Mouse (Mus musculus): ENCODE data around the gene Nr1i3. TPM values are rescaled to one million over a fixed set of nuclear protein-coding genes. Genes with fewer than 3 reads are reported as not detected.

The Nr1i3 gene
- 0.15 and 0.21 TPM in 2 replicates for polyA plus RNA-seq (2014; fragmentation: Nextera tagmentation; extraction: Ambion mirVana)

DNA sequence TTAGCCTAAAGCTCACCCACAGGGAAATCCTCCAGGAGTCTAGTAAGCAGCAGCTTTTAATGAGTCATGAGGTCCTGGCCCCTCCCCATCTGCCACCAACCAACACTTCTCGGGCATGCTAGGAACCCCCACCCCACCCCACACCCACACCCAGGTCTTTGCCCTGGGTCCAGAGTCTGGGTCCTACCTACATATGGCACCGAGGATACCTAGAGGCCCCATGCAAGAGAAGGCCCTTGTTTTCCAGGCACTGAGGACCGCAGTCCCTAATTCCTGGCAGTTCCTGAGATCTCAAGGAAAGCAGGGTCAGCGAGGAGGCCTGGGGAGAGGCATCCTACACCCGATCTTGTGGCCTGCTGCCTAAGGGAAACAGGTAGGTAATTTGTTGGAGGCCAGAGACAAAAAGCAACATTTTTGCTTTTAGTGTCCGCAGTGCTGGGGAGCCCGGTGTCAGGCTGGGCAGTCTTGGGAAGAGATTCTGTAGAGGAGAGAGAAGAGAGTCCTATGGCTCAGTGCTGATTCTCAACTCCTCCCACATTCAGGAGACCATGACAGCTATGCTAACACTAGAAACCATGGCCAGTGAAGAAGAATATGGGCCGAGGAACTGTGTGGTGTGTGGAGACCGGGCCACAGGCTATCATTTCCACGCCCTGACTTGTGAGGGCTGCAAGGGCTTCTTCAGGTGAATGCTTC is at the start of gene Nr1i3:
Gene Nr1i3 (plus strand): TSS at position 170 of the 696 bp plus-strand sequence.
- no peak within 1 kb of the TSS for H3K4me3 ChIP-seq (ENCODE audit: low read depth, low read length)
- H3K9ac ChIP-seq (ENCODE audit: low read length): no peak within 1 kb of the TSS
- no peaks in the 10 kb centered on the region for H3K4me1 ChIP-seq (ENCODE audit: control insufficient read depth, insufficient read depth, low read length)
- no peak within 1 kb of the TSS for H3K4me2 ChIP-seq (ENCODE audit: low read depth, severe bottlenecking)
- no peaks in the 10 kb centered on the region for H3K9me3 ChIP-seq (ENCODE audit: control insufficient read depth, low read length)
- no peaks in the 10 kb centered on the region for H3K27me3 ChIP-seq (ENCODE audit: control insufficient read depth, insufficient read depth, low read length)
- DNase-seq (ENCODE audit: low spot score) (no peak), ATAC-seq (ENCODE audit: insufficient number of reproducible peaks, low FRiP score, low TSS enrichment, low read depth) (no peak)
- H3K36me3 ChIP-seq (ENCODE audit: control insufficient read depth, insufficient read depth, low read length): no peaks in the 10 kb centered on the region; the same call in 1 of the 2 replicates
- WGBS: 78% methylated on average over 10 of the region's 10 CpGs
- no peak within 1 kb of the TSS for H3K27ac ChIP-seq (replicated peaks; ENCODE audit: low read depth, low read length)

DNA sequence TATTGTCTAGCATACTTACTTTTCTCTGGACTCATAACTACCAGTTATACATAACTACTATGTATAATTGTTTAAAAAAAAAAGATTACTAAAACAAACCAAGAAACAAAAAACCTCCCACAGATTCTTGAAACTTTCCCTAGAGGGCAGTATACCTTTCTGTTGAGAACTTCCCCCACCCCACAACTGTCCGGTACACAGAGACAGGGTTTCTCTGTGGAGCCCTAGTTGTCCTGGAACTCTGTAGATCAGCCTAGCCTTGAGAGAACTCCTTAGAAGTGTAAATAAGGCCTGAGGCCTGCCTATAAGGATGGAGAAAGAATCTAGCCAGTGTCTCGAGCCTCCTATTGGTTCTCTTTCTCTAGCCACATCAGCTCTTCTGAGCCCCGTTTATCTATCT is 49.5 kb upstream of the Nr1i3 start:
- no peaks in the 10 kb centered on the region for H3K4me1 ChIP-seq (ENCODE audit: control insufficient read depth, insufficient read depth, low read length)
- H3K27ac ChIP-seq (replicated peaks; ENCODE audit: low read depth, low read length): no peak overlapping the region
- H3K9me3 ChIP-seq (ENCODE audit: control insufficient read depth, low read length): no peaks in the 10 kb centered on the region
- DNase-seq (ENCODE audit: low spot score): no peak
- no peak overlapping the region for H3K4me2 ChIP-seq (ENCODE audit: low read depth, severe bottlenecking)
- no peak overlapping the region for H3K9ac ChIP-seq (ENCODE audit: low read length)
- H3K27me3 ChIP-seq (ENCODE audit: control insufficient read depth, insufficient read depth, low read length): peaks cover 9% of the 10 kb centered on the region; the same call in 1 of the 2 replicates
- no peak for ATAC-seq (ENCODE audit: insufficient number of reproducible peaks, low FRiP score, low TSS enrichment, low read depth)
- no peak overlapping the region for H3K4me3 ChIP-seq (ENCODE audit: low read depth, low read length)
- no peaks in the 10 kb centered on the region for H3K36me3 ChIP-seq (ENCODE audit: control insufficient read depth, insufficient read depth, low read length)
- 35% methylated on average over 3 of the region's 3 CpGs for WGBS

- no peak overlapping the region for H3K4me3 ChIP-seq (ENCODE audit: low read depth, low read length)
- H3K4me1 ChIP-seq (ENCODE audit: control insufficient read depth, insufficient read depth, low read length): no peaks in the 10 kb centered on the region
- WGBS: 75% methylated on average over 5 of the region's 5 CpGs
- no peak for ATAC-seq (ENCODE audit: insufficient number of reproducible peaks, low FRiP score, low TSS enrichment, low read depth)
- H3K27me3 ChIP-seq (ENCODE audit: control insufficient read depth, insufficient read depth, low read length): no peaks in the 10 kb centered on the region
- H3K9me3 ChIP-seq (ENCODE audit: control insufficient read depth, low read length): no peaks in the 10 kb centered on the region
- no peak overlapping the region for H3K4me2 ChIP-seq (ENCODE audit: low read depth, severe bottlenecking)
- no peak for DNase-seq (ENCODE audit: low spot score)
- H3K27ac ChIP-seq (replicated peaks; ENCODE audit: low read depth, low read length): no peak overlapping the region
- no peaks in the 10 kb centered on the region for H3K36me3 ChIP-seq (ENCODE audit: control insufficient read depth, insufficient read depth, low read length)
- H3K9ac ChIP-seq (ENCODE audit: low read length): no peak overlapping the region
Measured at GRCm38 (mm10) chr1:171165629-171166345, 48.0 kb upstream of the Nr1i3 start.

- DNase-seq (ENCODE audit: low spot score) (no peak), ATAC-seq (ENCODE audit: insufficient number of reproducible peaks, low FRiP score, low TSS enrichment, low read depth) (no peak)
- H3K9ac ChIP-seq (ENCODE audit: low read length): no peak overlapping the region
- H3K4me2 ChIP-seq (ENCODE audit: low read depth, severe bottlenecking): no peak overlapping the region
- H3K36me3 ChIP-seq (ENCODE audit: control insufficient read depth, insufficient read depth, low read length): no peaks in the 10 kb centered on the region
- H3K27me3 ChIP-seq (ENCODE audit: control insufficient read depth, insufficient read depth, low read length): no peaks in the 10 kb centered on the region
- no peaks in the 10 kb centered on the region for H3K9me3 ChIP-seq (ENCODE audit: control insufficient read depth, low read length)
- H3K27ac ChIP-seq (replicated peaks; ENCODE audit: low read depth, low read length): no peak overlapping the region
- 88% methylated on average over 12 of the region's 12 CpGs for WGBS
- no peaks in the 10 kb centered on the region for H3K4me1 ChIP-seq (ENCODE audit: control insufficient read depth, insufficient read depth, low read length)
- H3K4me3 ChIP-seq (ENCODE audit: low read depth, low read length): no peak overlapping the region
Measured at GRCm38 (mm10) chr1:171168906-171169305, 44.9 kb upstream of the Nr1i3 start.

DNA sequence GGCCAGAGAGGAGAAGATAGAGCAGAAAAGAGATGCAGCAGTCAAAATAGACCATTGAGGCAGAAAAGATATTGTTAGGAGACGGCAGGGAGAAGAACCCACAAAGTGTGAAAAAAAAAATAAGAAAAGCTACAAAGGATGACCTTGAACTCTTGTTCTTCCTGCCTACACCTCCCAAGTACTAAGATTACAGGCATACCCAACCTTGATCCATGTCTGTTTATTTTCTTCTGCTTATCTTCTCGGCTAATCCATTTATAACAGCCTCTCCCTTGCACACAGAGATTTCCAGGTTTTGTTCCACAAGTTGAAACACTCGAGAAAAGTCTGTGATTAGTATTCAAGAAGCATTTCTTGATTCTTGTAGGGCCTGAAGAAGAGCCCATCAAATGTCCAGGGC is 43.9 kb upstream of the Nr1i3 start:
- DNase-seq (ENCODE audit: low spot score) (no peak), ATAC-seq (ENCODE audit: insufficient number of reproducible peaks, low FRiP score, low TSS enrichment, low read depth) (no peak)
- Histone ChIP-seq H3K4me1 (ENCODE audit: control insufficient read depth, insufficient read depth, low read length) (no peaks in the 10 kb centered on the region), H3K4me3 (ENCODE audit: low read depth, low read length) (no peak overlapping the region), H3K27ac (replicated peaks; ENCODE audit: low read depth, low read length) (no peak overlapping the region), H3K4me2 (ENCODE audit: low read depth, severe bottlenecking) (no peak overlapping the region), H3K27me3 (ENCODE audit: control insufficient read depth, insufficient read depth, low read length) (no peaks in the 10 kb centered on the region), H3K9ac (ENCODE audit: low read length) (no peak overlapping the region), H3K9me3 (ENCODE audit: control insufficient read depth, low read length) (no peaks in the 10 kb centered on the region), H3K36me3 (ENCODE audit: control insufficient read depth, insufficient read depth, low read length) (no peaks in the 10 kb centered on the region)
- WGBS: 72% methylated on average over 3 of the region's 3 CpGs

DNA sequence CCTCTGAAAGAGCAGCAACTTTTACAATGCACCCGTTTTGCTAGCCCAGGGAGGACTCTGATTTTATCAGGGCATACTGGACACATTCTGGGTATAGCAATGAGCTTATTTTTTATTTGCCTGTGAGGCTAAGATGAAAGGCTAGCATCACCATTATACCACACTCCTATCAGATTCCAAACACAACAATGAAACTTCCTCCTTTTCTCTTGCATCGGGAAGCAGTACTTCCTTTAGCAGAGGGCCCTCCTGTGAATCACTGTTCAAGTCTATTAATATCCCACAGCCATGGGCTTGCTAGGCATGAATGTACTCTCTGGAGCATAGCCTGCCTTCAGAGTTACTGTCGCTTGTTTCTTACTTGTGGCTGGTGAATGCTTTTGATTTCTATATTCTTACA is 42.6 kb upstream of the Nr1i3 start:
- Histone ChIP-seq H3K9me3 (ENCODE audit: control insufficient read depth, low read length) (no peaks in the 10 kb centered on the region), H3K9ac (ENCODE audit: low read length) (no peak overlapping the region), H3K4me2 (ENCODE audit: low read depth, severe bottlenecking) (no peak overlapping the region), H3K27ac (replicated peaks; ENCODE audit: low read depth, low read length) (no peak overlapping the region), H3K27me3 (ENCODE audit: control insufficient read depth, insufficient read depth, low read length) (no peaks in the 10 kb centered on the region), H3K36me3 (ENCODE audit: control insufficient read depth, insufficient read depth, low read length) (no peaks in the 10 kb centered on the region), H3K4me1 (ENCODE audit: control insufficient read depth, insufficient read depth, low read length) (no peaks in the 10 kb centered on the region), H3K4me3 (ENCODE audit: low read depth, low read length) (no peak overlapping the region)
- no peak for ATAC-seq (ENCODE audit: insufficient number of reproducible peaks, low FRiP score, low TSS enrichment, low read depth)
- WGBS: 75% methylated on average over 3 of the region's 3 CpGs
- no peak for DNase-seq (ENCODE audit: low spot score)

DNA sequence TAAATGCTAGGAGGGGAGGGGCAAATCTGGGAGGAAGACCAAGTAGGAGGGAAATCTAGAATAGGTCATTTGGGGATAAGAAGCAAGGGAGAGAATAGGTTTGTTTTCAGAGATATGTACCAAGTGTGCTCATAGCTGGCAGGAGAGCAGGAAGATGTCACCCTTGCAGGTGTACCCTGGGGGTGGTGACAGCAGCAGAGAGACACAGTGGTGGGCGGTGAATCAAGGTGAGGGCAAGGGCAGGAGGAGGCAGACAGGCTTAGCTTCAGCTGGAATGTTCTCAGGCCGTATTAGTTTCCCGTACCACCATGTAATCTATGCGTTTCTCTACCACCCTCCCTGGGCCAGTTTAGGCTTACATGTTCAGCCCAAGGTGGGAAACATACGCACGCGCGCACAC is 41.0 kb upstream of the Nr1i3 start:
- no peak for ATAC-seq (ENCODE audit: insufficient number of reproducible peaks, low FRiP score, low TSS enrichment, low read depth)
- DNase-seq (ENCODE audit: low spot score): no peak
- WGBS: 95% methylated on average over 8 of the region's 8 CpGs

DNA sequence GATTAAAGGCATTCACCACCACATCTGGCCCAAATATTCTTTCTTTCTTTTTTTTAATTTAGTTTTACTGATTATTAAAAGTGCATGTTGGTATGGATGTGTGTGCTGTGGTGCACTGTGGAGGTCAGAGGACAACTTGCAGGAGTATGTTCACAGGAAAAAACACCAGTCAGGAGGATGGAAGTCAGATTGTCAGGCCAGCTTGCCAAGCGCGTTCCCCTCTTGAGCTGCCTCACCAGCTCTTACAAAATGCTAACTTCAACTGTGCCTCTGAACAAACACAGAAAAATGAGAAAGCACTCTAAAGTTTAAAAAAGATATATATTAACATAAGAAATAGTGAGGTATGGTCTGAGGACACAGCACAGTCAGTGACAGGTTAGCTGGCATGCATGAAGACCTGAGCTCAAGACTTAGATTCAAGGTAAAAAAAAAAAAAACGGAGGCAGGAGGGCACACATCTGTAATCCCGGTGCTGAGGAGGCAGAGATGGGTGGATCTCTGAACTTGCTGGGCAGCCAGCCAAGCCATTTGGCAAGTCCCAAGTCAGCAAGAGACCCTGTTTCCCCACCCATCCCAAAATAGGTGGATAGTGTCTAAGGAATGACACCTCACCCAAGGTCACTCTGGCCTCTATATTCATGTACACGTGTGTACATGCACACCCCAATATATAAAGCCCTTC is 34.1 kb upstream of the Nr1i3 start:
- H3K9me3 ChIP-seq (ENCODE audit: control insufficient read depth, low read length): no peaks in the 10 kb centered on the region
- 78% methylated on average over 5 of the region's 5 CpGs for WGBS
- H3K4me3 ChIP-seq (ENCODE audit: low read depth, low read length): no peak overlapping the region
- ATAC-seq (ENCODE audit: insufficient number of reproducible peaks, low FRiP score, low TSS enrichment, low read depth) (no peak), DNase-seq (ENCODE audit: low spot score) (no peak)
- H3K9ac ChIP-seq (ENCODE audit: low read length): no peak overlapping the region
- no peak overlapping the region for H3K27ac ChIP-seq (replicated peaks; ENCODE audit: low read depth, low read length)
- H3K36me3 ChIP-seq (ENCODE audit: control insufficient read depth, insufficient read depth, low read length): no peaks in the 10 kb centered on the region
- no peak overlapping the region for H3K4me2 ChIP-seq (ENCODE audit: low read depth, severe bottlenecking)
- no peaks in the 10 kb centered on the region for H3K4me1 ChIP-seq (ENCODE audit: control insufficient read depth, insufficient read depth, low read length)
- no peaks in the 10 kb centered on the region for H3K27me3 ChIP-seq (ENCODE audit: control insufficient read depth, insufficient read depth, low read length)

More for the DNA sequence above, 41.0 kb upstream of the Nr1i3 start:
- no peaks in the 10 kb centered on the region for H3K27me3 ChIP-seq (ENCODE audit: control insufficient read depth, insufficient read depth, low read length)
- no peak overlapping the region for H3K4me2 ChIP-seq (ENCODE audit: low read depth, severe bottlenecking)
- H3K4me3 ChIP-seq (ENCODE audit: low read depth, low read length): no peak overlapping the region
- no peak overlapping the region for H3K9ac ChIP-seq (ENCODE audit: low read length)
- no peaks in the 10 kb centered on the region for H3K36me3 ChIP-seq (ENCODE audit: control insufficient read depth, insufficient read depth, low read length)
- H3K9me3 ChIP-seq (ENCODE audit: control insufficient read depth, low read length): no peaks in the 10 kb centered on the region
- H3K4me1 ChIP-seq (ENCODE audit: control insufficient read depth, insufficient read depth, low read length): no peaks in the 10 kb centered on the region
- no peak overlapping the region for H3K27ac ChIP-seq (replicated peaks; ENCODE audit: low read depth, low read length)

Measured in limb, embryonic 11.5 days (tissue).